Mouse (Mus musculus) erythroid progenitor cell, adult 5-6 weeks (primary cell): ENCODE data around the gene Mgmt. TPM values are rescaled to one million over a fixed set of nuclear protein-coding genes. Genes with fewer than 3 reads are reported as not detected.

Experiments
- ATAC-seq: replicated peaks from 2 replicates; pipeline ENCODE4 v1.8.0; 2016; ENCODE audit warnings: moderate number of reproducible peaks, mild to moderate bottlenecking, moderate TSS enrichment, inconsistent platforms; ENCODE audit not compliant: poor library complexity, low FRiP score, severe bottlenecking
- total RNA-seq, 2 experiments: library from RNA; stranded (forward) in 1 of 2; stranded (reverse) in 1 of 2; fragments of 150-400 nt in 1 of 2; fragments of 186-747, 209-891 nt in 1 of 2; gene quantifications; 2 replicates each; pipeline versions ENCODE4 v1.2.3 to v1.2.4; 2015 to 2017; ENCODE audit warnings: low replicate concordance in 2 of 2

Mgmt gene
- total RNA-seq, 2 experiments from 2014 or later = 0.83 TPM; not detected in 1

DNA sequence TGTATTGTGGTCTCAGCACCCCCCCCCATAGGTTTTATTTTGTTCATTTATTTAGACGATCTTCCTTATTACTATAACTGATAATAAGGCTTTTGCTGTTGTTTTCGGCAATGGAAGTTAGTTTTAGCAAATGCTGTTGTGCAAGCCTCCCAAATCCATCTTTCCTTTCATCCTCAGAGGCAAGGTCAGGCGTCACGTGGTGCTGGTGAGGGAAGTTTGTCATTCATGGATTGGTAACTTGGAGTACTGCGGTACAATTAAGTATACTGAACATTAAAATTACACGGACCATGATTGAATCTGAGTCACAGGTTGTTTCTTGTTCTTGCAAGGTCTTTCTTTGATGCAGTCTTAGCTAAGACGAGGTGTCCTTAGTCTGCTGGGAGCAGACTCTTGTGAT lies 77.9 kb downstream of the Mgmt start:
- no peak for ATAC-seq

DNA sequence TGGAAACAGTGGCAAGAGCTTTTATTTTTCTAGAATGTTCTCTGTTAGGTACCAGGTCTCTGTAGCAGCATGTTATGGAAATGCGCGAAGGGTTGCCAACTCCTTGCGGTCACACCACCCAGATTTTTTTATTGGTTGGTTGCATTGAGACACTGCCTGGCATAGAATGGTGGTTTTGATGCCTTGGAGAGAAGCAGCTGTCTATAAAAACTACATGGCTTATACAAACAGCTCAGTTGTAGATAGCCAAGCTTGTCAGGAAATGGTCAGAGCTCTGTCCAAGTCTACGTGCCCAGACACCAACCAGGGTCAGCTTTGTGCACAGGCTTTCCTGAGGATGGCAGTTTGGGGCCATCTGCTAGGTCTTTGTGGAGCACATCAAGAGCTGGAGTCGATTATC lies 80.6 kb downstream of the Mgmt start:
- ATAC-seq = no peak

DNA sequence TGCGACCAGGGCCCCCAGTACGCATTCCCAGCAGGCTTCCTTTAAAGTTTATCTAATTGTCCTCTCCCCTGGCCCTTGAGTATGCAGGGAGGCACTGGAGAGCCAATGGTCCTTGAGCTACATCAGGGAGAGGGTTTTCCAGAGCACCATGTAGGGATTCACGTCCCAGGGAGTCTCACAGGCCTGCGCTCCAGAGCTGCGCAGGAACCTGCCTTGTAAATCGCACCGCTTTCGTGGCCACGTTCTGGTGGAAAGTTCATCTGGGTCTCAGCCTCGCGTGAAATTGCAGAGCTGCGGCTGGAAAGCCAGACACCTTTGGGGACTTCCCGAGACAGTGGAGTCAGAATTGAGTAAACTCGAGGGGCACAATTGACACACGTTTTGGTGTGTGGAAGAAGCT lies 103.0 kb downstream of the Mgmt start:
- ATAC-seq = no peak

DNA sequence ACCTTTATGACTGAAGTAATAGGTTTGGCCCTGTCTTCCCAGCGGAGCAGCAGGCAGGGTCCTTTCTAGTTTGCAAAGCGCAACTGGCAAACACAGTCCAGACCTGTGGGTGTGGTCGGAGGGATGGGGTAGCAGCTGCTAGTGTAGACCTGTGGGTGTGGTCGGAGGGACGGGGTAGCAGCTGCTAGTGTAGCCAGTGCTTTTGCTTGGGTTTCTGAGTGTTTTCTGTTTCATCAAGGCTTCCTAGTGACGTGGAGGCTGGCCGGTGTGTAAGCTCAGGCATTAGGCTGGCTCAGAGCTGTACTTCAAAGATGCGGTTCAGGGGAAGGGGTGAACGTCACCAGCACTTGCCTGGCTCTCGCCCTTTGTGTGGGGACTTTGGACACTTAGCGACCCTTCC lies 106.3 kb downstream of the Mgmt start:
- ATAC-seq = no peak

DNA sequence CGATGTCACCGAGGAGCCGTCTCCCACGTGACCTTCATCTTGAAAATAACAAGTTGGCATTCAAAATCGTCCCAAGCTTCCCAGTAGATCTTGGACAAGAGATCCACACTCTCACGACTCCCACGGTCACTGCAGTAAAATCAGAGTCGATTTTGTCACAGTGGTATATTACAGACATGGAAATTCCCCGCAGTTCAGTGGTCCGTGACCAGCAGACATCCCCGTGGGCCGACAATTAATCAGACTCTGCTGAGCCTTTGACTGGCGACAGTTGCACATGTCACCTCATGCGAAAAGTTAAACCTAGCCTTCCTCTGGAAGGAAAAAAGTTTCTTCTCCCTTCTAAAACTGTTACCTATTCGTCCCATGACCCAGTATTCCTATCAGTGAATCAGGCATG lies 106.8 kb downstream of the Mgmt start:
- ATAC-seq = no peak

DNA sequence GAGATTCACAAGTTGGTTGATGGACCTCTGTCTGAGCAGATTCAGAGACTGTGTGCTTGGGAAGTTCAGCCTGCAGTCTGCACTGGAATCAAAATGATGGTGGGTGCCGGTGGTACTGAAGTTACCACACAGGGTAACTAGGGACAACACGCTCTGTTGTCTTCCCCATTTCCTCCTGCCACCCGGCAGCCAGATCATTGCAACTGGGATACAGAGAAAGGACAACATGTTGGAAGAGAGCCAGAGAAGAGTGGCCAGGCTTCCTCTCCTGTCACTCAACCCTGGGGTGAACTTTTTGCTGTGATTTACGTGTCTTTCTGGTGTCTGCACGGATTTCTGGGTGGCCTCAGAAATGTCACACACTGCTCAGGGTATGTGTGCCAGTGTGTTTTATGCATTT lies 107.4 kb downstream of the Mgmt start:
- ATAC-seq = no peak

DNA sequence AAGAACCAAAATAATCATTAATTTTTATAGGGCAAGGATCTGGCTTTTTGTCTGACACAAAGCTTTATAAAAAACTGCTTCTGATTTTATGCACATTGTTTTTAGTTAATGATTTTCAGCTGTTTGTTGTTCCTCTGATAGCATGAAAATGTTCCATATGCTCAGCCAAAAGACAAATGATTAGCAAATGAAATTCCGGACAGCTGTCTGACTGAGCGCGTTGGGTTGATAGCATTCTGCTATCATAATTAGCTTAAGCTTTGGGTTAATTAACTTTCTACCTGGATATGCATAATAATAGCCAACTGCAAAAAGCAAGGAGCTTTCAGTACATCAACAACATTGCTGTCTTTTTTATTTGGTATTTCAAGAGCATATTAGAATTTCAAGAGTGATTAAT lies 108.0 kb downstream of the Mgmt start:
- ATAC-seq = no peak

DNA sequence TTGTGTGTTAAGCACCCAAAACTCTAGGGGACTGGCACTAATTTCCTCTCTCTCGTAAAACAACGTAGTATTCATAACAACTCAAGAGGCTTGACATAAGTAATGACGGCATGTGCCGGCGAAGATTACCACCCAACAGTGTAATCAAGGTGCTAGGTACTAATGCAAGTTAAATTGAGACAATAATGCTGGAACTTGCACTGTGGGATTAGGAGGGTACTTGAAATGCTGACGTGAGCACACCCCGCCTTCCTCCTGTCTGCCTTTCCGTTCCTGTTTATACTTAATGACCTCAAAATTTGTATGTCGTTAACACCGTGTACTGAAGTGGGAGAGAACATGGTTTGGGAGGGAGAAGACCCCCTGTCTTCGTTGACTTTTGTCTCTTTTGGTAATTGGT lies 110.9 kb downstream of the Mgmt start:
- no peak for ATAC-seq

DNA sequence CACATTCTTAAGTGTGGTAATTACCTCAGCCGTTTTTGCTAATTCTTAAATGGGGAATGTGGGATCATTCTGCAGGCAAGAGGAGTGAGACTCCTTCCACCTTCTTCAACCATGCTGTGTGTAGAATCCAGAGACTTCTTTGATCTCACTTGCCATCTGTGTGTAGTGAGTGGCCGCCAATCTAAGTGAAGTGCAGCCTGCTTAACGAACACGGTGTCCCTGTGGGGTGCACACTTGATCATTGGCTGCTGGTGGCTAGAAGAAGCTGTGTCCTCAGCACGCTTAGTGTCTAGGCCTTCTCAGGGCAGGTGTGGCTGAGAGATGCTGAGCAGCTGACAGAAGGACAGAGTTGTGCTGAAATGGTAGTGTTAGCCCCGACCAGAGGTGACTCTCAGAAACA lies 113.9 kb downstream of the Mgmt start:
- no peak for ATAC-seq

DNA sequence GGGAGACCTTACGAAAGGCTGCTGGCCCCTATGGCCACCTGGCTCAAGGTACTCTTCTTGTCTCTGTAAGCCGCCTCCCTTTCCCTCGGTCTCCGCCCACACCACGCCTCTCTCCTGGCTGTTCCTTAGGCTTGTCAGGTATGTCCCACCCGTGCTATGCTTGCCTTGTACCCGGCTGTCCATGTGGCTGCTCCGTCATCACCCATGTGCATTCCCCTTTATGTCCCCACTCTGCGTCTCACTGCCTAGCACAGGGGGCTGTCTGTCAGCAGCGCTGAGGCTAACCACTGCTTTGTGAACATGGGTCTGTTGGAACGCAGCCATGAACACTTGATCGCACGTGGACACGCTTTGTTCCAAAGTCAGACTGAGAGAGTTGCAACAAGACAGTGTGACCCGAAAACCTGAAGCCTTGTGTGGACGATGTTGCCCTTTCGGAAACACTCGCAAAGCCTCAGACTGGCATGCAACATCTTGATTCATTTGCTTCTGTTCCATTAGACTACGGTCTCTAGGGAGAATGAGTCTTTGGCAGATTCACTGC lies 115.4 kb downstream of the Mgmt start:
- no peak for ATAC-seq

DNA sequence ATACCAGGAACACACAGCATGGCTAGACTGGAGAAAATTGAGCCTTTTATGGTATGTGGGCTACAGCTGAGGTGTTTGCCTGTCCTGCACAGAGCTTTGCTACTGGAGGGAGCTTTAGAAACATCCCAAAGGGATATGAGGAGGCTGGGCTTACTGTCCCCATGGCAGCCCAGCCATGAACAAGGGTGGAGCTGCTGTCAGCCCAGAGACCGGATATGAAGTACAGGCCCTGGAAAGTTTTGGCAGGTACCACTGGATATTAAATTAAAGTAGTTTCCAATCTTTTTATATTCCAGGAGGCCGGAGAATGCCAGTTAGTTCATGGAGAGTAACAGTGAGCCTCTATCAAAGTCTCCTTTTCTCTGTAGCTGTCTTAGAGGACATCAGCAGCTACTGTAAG lies 116.0 kb downstream of the Mgmt start:
- ATAC-seq = no peak

DNA sequence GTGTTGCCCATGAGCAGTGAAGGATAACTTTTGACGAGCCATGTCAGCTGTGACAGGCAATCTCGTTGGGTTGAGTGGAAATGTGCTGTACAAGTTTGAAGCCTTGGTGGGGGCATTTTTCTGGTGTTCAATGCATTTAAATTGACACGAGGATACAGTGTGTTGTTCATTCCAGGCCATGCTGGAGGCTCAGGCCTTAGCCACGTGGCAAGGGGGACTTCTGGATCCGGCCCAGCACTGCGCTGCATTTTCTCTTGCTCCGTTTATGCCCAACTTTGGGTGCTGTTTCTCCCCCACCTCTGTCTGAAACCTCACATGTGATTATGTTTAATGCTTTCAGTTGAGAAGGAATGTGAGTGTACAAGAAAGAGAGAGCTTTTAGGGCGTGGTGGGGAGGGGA lies 118.3 kb downstream of the Mgmt start:
- ATAC-seq = no peak

DNA sequence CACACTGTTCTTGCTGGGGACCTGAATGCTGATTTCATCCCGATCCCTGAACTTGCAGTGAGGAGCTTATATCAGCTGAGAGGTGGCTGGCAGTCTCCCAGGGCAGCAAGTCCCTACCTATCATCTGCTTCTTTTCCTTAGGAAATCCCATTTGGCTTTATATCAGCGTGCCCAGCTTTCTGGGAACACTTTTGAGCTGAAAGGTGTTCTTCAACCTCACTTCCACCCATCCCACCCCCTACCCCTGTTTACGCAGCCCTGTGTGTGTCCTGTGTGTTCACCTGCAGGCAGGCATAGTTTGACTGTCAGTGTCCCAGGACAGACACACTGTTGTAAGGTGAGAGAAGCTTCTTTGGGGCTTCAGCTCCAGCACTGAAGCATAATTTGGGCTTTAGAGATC lies 119.0 kb downstream of the Mgmt start:
- no peak for ATAC-seq

DNA sequence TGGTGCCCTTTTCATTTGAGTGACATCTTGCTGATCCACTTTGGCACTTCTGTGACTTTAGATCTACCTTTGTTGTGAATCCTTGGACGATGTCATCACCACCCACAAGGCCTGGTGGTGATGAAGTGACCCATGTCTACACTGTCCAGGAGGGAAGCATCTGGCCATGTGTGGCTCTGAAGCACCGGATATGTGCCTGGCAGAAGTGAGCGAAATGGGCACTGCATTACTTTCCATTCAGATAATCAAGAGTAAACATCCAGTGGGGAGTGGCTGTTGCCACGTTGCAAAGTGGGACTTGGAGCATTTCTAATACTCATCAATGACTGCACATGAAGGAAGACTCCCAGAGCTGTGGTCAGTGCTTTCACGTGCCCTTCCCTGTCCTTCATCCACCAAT lies 124.2 kb downstream of the Mgmt start:
- ATAC-seq = no peak

DNA sequence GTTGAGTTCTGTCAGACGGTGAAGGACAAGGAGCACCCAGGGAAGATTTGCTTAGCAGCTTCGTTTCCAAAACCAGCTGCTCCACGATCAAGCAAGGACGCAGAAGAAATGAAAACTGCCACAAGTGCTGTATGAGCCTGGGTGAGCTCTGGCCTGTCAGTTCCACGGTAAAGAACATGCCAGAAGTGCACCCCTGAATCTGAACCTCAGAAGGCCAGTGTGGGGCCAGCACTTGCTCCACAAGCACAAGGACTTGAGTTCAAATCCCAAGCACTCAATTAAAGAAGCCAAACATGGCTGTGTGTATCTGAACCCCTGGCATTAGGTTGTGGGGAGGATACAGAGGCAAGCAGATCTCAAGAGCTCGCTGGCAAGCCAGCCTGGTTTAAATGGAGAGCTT lies 125.8 kb downstream of the Mgmt start:
- ATAC-seq = no peak

DNA sequence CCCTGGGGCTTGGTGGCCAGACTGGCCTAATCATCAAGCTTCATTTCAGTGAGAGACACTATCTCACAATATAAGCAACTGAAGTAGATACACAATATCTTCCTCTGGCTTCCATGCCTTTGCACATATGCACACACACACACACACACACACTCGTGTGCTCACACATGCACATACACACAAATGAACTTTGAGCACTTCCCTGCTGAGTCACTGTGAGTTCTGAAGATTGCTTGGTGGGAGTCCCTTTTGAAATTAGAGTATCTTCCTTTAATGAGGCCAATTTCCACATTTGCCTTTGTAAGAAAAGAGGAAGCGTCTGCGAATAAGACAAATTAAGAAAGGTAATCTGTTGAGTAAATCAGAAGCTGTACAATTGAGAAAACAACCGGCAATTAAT lies 136.4 kb downstream of the Mgmt start:
- no peak for ATAC-seq

DNA sequence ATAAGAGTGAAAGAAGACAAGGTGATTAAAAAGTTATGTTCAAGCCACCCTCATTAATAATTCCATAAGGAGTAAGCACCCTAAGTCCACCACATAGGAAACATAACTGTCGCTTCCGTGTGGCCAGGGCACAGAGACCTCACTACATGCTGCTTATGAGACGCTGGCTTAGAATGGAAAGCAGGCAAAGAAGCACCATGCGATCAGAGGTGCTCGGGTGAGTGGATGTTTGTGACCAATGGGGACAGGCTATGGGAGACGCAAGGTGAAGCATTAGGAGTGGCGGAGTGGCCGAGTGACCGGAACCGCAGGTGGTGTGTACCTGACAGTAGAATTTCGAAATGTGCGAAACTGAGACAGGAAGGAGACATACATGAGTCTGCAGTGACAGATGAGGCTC lies 138.8 kb downstream of the Mgmt start:
- no peak for ATAC-seq

DNA sequence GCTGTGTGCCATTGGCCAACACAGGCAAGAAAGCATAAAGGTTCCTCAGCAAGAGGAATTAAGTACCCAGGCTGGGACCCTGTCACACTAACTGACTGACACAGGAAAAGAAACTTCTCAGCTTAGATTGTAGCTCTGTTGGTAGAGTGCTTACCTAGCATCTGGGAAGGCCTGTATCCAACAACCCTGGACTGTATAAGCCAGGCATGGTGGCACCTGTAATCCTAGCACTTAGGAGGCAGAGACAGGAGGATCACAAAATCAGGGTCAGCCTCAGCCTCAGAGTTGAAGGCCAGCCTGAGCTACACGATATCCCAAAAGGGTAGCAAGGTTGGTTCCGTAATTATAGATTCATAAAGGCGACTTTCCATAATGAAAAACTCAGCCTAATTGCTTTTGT lies 140.6 kb downstream of the Mgmt start:
- no peak for ATAC-seq

DNA sequence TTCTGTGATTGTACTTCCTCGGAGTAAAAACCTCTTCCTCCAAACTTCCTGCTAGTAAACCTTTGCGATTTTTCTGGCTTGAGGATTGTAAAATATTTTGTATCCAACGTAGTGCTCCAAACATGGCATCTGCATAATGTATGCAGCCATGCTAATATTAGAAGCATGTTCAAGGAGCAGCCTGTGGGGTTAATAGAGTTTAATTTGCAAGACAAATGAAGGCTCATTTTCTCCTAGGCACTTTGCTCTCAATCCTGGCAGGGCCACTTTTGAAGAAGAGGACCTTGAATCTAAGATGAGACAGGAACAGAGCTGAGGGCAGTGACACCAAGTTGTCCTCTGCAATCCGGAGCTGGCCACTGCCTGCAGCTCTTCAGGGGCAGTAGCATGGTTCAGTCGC lies 141.5 kb downstream of the Mgmt start:
- ATAC-seq = no peak

DNA sequence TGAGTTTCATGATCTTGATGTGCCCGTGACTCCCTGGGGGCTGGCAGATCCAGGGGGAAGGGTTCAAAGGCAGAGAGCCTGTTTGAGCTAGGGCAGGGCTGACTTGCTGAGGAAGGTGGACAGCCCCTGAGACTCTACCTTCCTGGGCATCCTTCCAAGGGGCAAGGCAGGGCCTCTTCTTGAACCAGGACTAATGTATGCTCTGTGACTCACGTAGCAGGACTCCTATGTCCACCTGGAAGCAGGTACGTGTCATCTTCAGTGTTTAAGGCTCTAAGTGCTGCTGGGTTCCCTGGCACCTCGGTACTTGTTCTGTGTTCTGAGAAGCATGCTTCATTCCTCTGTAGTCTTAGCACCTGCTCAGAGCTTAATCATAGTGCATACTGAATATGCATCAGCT lies 143.1 kb downstream of the Mgmt start:
- ATAC-seq = no peak

DNA sequence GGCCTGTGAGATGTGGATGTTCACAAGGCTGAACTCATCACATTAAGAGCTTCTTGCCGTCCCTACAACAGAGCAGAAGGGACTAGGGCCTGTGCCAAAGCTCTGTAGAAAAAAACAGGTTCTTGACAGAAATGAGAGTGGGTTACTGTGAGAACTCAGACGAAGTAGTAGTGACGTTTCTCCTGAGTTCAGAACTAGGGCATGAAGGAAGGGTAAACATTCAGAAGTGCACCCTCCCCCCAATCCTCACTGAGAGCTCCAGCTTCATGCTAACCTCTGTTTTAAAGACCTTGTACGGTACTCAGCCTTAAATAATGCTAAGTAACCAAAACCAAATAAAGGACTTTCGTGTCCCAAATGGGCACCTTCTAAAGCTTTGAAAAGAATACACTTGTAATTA lies 143.5 kb downstream of the Mgmt start:
- ATAC-seq = no peak

DNA sequence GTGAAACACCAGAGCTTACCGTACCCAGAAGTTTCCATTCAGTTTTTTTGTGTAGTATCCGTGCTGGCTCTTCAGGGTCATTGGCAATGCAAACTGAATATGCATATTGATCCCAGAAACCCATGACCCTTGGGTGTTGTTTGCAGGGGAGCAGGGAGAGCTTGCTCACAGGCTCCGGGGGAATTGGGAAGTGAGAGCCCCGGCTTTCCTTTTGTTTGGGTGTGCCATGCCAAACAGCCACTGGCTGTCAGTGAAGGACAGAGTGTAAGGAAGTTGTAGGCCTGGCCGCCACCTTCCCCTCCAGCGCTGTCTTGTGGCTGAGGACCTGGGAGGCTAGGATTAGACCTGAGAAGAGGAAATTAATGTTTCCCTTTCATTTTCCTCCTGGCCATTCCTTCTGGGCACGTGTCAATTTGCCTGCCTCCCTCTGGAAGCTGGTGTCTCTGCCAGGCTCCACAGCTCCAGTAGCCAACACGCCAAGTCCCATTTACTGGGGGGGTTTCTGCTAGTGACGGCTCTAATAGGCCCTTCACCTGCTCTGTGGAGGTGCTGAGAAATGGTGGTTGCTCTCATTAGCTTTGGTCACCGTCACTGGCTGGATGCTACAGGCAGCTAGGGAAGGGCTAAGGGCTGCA lies 144.0 kb downstream of the Mgmt start:
- ATAC-seq = no peak
